Mouse (Mus musculus): ENCODE data around the gene Nrg4. TPM values are rescaled to one million over a fixed set of nuclear protein-coding genes. Genes with fewer than 3 reads are reported as not detected.

Gene Nrg4
- polyA plus RNA-seq, 1 experiment from 2014 or later: 0.56 TPM

DNA sequence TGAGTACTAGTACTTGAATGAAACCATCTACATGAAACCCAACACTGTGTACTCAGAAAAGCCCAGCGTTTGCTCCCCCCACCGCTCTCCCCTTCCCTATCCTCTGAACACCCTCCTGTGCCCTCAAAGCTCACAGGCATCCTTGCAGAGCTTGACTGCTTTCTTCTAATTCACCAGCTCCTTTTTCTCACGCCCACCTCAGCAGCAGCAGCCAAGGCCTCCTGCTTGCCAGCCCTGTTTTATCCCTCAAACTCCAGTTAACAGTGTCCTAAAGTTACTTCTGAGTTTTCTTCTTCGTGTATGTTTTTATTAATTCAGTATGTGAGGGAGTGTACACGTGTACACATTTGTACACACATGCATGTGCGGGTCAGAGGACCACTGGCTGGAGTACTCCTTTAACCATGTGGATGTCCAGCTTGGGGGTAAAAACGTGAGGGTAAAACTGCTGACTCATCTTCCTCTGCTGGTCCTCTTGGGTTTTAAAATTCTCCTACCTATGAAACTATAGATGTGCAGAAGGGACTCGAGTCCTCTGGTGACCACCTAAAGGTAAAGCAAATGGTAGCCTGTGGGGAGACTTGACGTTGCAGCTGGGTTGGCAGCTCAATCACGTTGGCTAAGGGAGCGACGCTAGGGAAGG is 12.9 kb downstream of the Nrg4 start:
- H3K9me3 ChIP-seq (replicated peaks): no peaks in the 10 kb centered on the region
- no peaks in the 10 kb centered on the region for H3K4me1 ChIP-seq
- ATAC-seq: no peak
- H3K4me3 ChIP-seq: no peak overlapping the region
- H3K4me2 ChIP-seq: no peak overlapping the region
- H3K9ac ChIP-seq: no peak overlapping the region
- H3K27me3 ChIP-seq (replicated peaks): peaks cover 10% of the 10 kb centered on the region; the same call in 1 of the 2 replicates
- H3K36me3 ChIP-seq: no peaks in the 10 kb centered on the region
- no peak overlapping the region for H3K27ac ChIP-seq
- WGBS (ENCODE audit: insufficient replicate concordance): 44% methylated on average over 12 of the region's 12 CpGs

DNA sequence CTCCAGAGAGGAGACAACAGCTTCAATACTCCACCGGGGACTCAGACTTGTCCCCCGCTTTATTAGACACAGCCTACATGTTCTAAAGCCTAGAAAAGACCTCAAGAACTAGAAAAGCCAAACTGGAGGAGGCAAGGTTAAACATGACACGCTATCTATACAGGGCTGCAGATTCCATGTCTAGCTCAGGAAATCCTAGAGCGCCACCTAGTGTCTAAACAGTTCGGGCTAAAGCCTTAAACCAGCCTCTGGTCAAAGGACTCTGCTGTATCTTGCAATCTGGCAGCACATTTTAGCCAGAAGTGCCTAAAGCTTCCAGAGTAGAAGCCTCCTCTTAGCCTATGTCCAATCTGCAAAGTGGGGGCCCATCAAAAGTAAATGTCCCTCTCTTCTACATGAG is 15.1 kb downstream of the Nrg4 start:
- Histone ChIP-seq H3K36me3 (no peaks in the 10 kb centered on the region), H3K27ac (no peak overlapping the region), H3K4me1 (no peaks in the 10 kb centered on the region), H3K4me2 (no peak overlapping the region), H3K27me3 (replicated peaks) (peaks cover 10% of the 10 kb centered on the region; the same call in 1 of the 2 replicates), H3K9ac (no peak overlapping the region), H3K4me3 (no peak overlapping the region), H3K9me3 (replicated peaks) (no peaks in the 10 kb centered on the region)
- WGBS (ENCODE audit: insufficient replicate concordance): 5% methylated on average over 5 of the region's 5 CpGs
- ATAC-seq: 0 out of 2 replicates have a peak, but pooled peaks have one; percentile 42

DNA sequence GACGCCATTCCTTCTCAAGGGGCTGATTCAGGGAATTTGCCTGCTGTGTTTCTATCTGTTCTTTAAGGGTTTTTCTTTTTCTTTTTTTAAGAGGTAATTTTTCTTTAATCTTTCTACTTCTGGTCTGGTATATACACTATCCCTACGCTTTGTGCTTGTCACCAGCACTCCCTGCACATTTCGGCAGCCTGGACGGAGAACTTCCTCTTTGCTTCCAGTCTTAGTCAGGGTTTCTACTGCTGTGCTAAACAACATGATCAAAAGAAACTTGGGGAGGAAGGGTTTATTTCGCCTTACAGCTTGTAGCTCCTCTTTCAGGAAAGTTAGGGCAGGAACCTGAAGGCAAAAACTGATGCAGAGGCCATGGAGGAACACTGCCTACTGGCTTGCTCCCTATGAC is 18.2 kb downstream of the Nrg4 start:
- H3K9ac ChIP-seq: no peak overlapping the region
- no peaks in the 10 kb centered on the region for H3K9me3 ChIP-seq (replicated peaks)
- H3K4me3 ChIP-seq: no peak overlapping the region
- 46% methylated on average over 5 of the region's 5 CpGs for WGBS (ENCODE audit: insufficient replicate concordance)
- H3K27me3 ChIP-seq (replicated peaks): peaks cover 12% of the 10 kb centered on the region; the same call in 1 of the 2 replicates
- no peak overlapping the region for H3K4me2 ChIP-seq
- no peaks in the 10 kb centered on the region for H3K4me1 ChIP-seq
- no peaks in the 10 kb centered on the region for H3K36me3 ChIP-seq
- no peak overlapping the region for H3K27ac ChIP-seq
- no peak for ATAC-seq

DNA sequence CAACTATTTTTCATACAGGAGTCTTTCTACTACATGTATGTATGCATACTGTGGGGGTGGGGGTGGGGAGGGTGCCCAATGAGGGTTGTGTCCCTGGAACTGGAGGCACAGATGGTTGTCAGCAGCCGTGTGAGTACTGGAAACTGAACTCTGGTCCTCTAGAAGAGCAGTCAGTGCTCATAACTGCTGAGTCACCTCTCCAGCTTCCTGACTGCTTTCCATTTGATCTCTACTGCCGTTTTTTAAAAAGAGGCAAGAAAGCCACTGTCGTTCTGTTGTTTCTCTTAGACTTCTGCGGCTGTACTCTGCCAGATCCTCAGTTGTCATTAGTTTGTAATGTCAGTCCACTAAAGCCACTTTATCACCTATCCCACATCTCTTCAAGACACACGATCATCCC is 19.1 kb downstream of the Nrg4 start:
- Histone ChIP-seq H3K27me3 (replicated peaks) (peaks cover 11% of the 10 kb centered on the region; the same call in 1 of the 2 replicates), H3K9me3 (replicated peaks) (no peaks in the 10 kb centered on the region), H3K4me3 (no peak overlapping the region), H3K27ac (no peak overlapping the region), H3K9ac (no peak overlapping the region), H3K4me2 (no peak overlapping the region), H3K36me3 (no peaks in the 10 kb centered on the region), H3K4me1 (no peaks in the 10 kb centered on the region)
- 24% methylated on average over 5 of the region's 5 CpGs for WGBS (ENCODE audit: insufficient replicate concordance)
- no peak for ATAC-seq

DNA sequence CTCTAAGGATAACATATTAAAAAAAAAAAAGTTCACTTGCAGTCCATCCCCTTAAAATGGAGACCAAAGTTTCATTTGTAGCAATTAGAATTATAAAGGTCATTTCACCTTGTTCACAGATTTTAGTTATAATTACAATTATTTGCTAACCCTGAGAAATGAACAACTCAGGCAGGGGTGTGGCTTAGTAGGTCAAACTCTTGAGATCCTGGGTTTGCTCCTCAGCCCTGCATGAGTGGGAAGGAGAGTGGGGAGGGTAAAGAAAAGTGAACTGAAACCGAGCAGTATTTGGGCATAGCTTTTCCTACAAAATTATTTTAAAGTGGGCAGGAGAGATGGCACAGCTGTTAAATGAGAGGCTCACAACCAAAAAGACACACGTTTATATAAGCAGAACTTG is 19.6 kb downstream of the Nrg4 start:
- no peaks in the 10 kb centered on the region for H3K9me3 ChIP-seq (replicated peaks)
- H3K4me1 ChIP-seq: no peaks in the 10 kb centered on the region
- no peak for ATAC-seq
- no peaks in the 10 kb centered on the region for H3K36me3 ChIP-seq
- WGBS (ENCODE audit: insufficient replicate concordance): 40% methylated on average over 2 of the region's 2 CpGs
- H3K27me3 ChIP-seq (replicated peaks): peaks cover 14% of the 10 kb centered on the region; the same call in 1 of the 2 replicates
- no peak overlapping the region for H3K27ac ChIP-seq
- no peak overlapping the region for H3K4me2 ChIP-seq
- no peak overlapping the region for H3K9ac ChIP-seq
- H3K4me3 ChIP-seq: no peak overlapping the region

DNA sequence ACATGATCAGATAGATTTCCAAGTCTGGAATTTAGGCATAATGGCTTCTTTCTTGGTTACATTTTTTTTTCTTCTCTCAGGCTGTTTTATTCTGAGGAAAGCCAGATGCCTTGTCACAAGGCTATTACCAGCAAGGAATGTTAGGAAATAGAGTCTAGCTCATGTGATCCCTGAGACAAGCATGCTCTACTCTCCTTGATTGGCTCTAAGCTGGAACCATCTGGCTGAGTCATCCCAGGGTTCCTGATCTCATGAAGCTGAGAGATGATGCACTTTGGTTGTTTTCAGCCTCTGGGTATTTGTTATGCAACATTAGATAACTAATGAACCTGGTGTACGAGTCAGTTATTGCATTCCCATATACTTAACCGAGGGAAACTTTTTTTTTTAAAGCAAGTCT is 30.4 kb downstream of the Nrg4 start:
- Histone ChIP-seq H3K4me1 (no peaks in the 10 kb centered on the region), H3K4me2 (no peak overlapping the region), H3K27ac (no peak overlapping the region), H3K9me3 (replicated peaks) (no peaks in the 10 kb centered on the region), H3K27me3 (replicated peaks) (peaks cover 9% of the 10 kb centered on the region; the same call in 1 of the 2 replicates), H3K4me3 (no peak overlapping the region), H3K36me3 (no peaks in the 10 kb centered on the region), H3K9ac (no peak overlapping the region)
- WGBS (ENCODE audit: insufficient replicate concordance): 32% methylated on average over 2 of the region's 2 CpGs
- ATAC-seq: no peak

DNA sequence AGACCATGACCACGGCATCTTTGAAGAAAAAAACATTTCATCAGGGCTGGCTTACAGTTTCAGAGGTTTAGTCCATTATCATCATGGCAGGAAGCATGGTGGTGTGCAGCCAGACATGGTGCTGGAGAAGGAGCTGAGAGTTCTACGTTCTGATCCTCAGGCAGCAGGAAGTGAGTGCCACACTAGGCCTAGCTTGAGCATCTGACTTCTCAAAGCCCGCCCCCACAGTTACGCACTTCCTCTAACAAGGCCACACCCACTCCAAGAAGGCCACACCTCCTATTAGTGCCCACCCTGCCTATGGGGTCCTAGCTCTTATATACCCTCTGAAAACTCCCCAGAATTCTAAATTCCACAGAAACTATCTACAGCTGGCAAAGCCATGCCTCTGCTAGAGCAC is 34.7 kb downstream of the Nrg4 start:
- Histone ChIP-seq H3K4me3 (no peak overlapping the region), H3K9me3 (replicated peaks) (no peaks in the 10 kb centered on the region), H3K27ac (no peak overlapping the region), H3K36me3 (no peaks in the 10 kb centered on the region), H3K4me2 (no peak overlapping the region), H3K27me3 (replicated peaks) (no peaks in the 10 kb centered on the region; the same call in 1 of the 2 replicates), H3K9ac (no peak overlapping the region), H3K4me1 (no peaks in the 10 kb centered on the region)
- WGBS (ENCODE audit: insufficient replicate concordance): 73% methylated on average over 4 of the region's 4 CpGs
- ATAC-seq: no peak

DNA sequence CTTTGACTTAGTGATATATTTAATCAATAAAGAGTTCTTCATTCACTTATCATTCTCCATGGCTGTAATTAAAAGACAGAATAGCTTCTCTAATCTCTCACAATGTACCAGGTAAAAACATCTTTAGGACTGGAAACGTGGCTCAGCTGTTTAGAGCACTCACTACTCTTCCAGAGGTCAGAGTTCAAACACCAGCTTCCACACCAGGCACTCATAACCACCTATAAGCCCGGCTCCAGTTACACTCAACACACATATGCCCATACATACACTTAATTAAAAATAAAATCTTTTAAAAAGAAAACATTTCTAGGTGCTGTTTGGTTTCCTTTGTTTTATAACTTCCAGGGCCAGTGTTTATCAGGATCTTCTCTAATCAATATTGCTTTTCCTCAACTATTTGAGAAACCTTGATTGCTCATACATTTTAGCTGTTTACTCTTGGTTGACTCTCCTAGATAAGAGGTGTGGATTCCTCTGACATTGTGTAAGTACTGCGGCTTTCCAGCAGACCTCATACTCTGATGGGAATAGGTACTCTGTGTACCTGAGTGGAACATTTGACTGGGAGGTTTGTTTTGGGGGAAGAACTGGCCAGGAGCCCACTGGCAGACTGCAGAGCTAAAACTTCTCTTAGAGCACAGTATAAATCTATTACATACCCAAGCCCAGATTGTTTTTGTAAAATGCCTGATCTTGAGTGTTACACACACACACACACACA is 37.0 kb downstream of the Nrg4 start:
- Histone ChIP-seq H3K36me3 (no peaks in the 10 kb centered on the region), H3K9ac (no peak overlapping the region), H3K27me3 (replicated peaks) (peaks cover 4% of the 10 kb centered on the region), H3K4me1 (no peaks in the 10 kb centered on the region), H3K27ac (no peak overlapping the region), H3K9me3 (replicated peaks) (no peaks in the 10 kb centered on the region), H3K4me2 (no peak overlapping the region), H3K4me3 (no peak overlapping the region)
- ATAC-seq: no peak
- WGBS (ENCODE audit: insufficient replicate concordance): 37% methylated on average over 3 of the region's 3 CpGs

DNA sequence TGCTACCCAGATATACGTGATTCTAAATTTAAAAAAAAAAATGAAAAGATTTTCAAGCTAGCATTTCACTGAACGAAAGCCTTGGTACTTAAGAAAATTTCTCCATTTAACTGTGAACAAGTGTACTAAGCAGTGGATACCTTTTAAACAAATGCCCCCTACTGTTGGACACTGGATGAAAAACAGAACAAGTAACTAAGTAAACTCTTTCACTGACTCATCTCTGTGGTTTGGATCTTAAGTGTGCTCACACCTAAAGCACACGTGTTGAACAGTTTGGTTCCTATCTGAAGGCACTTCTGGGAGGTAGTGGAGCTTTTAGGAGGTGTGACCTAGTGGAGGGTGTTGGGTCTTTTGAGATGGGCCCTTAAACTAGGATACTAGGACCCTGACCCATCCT is 41.4 kb downstream of the Nrg4 start:
- no peak for ATAC-seq

DNA sequence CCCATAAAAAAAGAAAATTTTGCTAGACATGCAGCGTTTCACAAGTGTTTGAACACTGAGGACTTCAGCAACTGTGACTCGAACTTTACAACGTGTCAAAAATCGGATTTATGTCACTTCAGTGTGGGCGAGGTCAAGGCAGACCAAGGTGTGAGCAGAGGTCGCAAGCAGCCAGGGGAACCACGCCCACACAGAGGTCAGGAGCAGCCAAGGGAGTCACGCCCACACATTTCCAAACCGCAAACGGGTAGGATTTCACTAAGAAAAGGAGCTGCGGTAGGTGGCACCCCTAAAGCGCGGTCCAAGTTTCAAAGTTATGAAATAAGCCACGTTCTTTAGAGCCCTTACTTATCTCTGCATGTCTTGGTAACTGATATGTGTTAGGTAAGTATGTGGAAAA is 43.1 kb downstream of the Nrg4 start:
- no peaks in the 10 kb centered on the region for H3K9me3 ChIP-seq (replicated peaks)
- no peak overlapping the region for H3K27ac ChIP-seq
- H3K27me3 ChIP-seq (replicated peaks): peaks cover 9% of the 10 kb centered on the region
- H3K36me3 ChIP-seq: no peaks in the 10 kb centered on the region
- H3K4me3 ChIP-seq: no peak overlapping the region
- peaks cover 6% of the 10 kb centered on the region for H3K4me1 ChIP-seq
- no peak for ATAC-seq
- no peak overlapping the region for H3K9ac ChIP-seq
- H3K4me2 ChIP-seq: peak overlapping the region; percentile 32
- WGBS (ENCODE audit: insufficient replicate concordance): 3% methylated on average over 14 of the region's 14 CpGs

More for the DNA sequence above, 41.4 kb downstream of the Nrg4 start:
- 40% methylated on average over 3 of the region's 3 CpGs for WGBS (ENCODE audit: insufficient replicate concordance)
- H3K27me3 ChIP-seq (replicated peaks): peaks cover 9% of the 10 kb centered on the region
- no peak overlapping the region for H3K9ac ChIP-seq
- peaks cover 6% of the 10 kb centered on the region for H3K4me1 ChIP-seq
- H3K4me2 ChIP-seq: no peak overlapping the region
- H3K27ac ChIP-seq: no peak overlapping the region
- no peak overlapping the region for H3K4me3 ChIP-seq
- no peaks in the 10 kb centered on the region for H3K36me3 ChIP-seq
- no peaks in the 10 kb centered on the region for H3K9me3 ChIP-seq (replicated peaks)

DNA sequence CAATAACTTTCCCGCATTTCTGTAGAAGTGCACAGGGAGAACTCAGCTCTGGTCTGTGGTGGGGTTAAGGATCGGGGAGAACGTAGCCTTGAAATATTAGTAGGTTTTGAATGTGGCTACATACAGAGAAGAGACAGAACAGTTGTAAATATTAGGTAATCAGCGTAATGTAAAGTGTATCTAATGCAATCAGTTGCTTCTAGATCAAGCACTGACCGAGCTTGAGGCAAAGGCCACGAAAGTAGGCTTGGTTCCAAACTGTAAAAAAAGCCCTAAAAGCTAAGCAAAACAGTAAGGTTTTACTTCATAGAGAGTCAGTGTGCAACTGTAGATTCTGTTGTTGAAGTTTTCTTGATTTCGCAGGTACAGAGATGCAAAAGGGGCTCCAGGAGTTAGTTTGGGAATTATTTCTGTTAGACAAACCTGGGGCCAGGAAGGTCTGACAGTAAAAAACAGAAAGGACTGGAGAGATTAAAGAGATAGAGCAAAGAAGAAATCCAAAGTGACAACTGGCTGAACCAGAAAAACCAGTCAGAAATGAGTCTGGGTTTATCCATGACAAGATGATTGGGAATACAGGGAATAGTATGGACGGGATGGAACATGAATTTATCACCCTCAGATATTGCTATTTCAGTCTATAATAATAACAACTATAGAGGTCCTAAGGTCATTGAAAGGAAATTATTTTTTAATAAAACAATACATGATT is 47.4 kb downstream of the Nrg4 start:
- no peaks in the 10 kb centered on the region for H3K36me3 ChIP-seq
- H3K4me2 ChIP-seq: no peak overlapping the region
- ATAC-seq: no peak
- peaks cover 6% of the 10 kb centered on the region for H3K4me1 ChIP-seq
- H3K9ac ChIP-seq: no peak overlapping the region
- peaks cover 6% of the 10 kb centered on the region; the same call in 1 of the 2 replicates for H3K27me3 ChIP-seq (replicated peaks)
- no peak overlapping the region for H3K4me3 ChIP-seq
- 62% methylated on average over 8 of the region's 8 CpGs for WGBS (ENCODE audit: insufficient replicate concordance)
- no peak overlapping the region for H3K27ac ChIP-seq
- no peaks in the 10 kb centered on the region for H3K9me3 ChIP-seq (replicated peaks)

DNA sequence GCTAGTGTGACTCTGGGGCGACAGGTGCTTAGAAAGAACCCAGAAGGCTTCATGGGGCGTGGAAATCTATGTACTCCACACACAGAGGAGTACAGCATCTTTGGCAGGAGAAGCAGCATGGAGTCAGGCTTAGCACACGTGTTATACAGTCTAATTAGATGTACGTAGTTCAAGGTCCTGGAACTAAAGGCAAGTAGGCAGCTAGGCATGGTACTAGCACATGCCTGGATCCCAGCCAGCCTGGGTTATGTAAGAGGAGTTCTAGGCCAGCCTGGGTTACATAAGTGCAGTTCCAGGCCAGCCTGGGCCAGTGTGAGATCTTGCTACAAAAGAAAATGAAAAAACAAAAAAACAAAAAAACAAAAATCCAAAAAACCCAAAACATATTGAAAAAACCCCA is 49.1 kb downstream of the Nrg4 start:
- no peak for ATAC-seq
- H3K4me1 ChIP-seq: no peaks in the 10 kb centered on the region
- no peaks in the 10 kb centered on the region for H3K36me3 ChIP-seq
- H3K27ac ChIP-seq: no peak overlapping the region
- no peaks in the 10 kb centered on the region; the same call in 1 of the 2 replicates for H3K27me3 ChIP-seq (replicated peaks)
- 70% methylated on average over 4 of the region's 4 CpGs for WGBS (ENCODE audit: insufficient replicate concordance)
- no peaks in the 10 kb centered on the region for H3K9me3 ChIP-seq (replicated peaks)
- no peak overlapping the region for H3K4me3 ChIP-seq
- H3K4me2 ChIP-seq: no peak overlapping the region
- H3K9ac ChIP-seq: no peak overlapping the region

All from liver, embryonic 12.5 days (tissue).